10 mouse cellular contexts compared by ENCODE assay signal in the genomic region with DNA sequence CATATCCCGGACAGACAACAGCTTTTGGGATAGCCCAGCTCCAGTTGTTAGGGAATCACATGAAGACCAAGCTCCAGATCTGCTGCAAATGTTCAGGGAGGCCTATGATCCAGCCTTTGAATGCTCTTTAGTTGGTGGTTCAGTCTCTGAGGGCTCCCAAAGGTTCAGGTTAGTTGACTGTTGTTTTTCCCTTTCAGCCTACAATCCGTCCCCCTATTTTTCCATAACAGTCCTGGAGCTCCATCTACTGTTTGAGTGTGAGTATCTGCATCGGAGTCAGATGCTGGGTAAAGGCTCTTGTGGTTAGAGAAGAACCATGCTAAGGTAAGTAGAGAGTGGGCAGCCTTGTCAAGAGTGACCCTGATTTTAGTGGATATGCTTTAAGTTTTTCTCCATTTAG. TPM values are rescaled to one million over a fixed set of nuclear protein-coding genes. Genes with fewer than 3 reads are reported as not detected.
A peak's percentile ranks its signal among the peaks of the same experiment; 100 is the strongest.
DNase-seq lines count a peak whose midpoint lies in the region; ATAC-seq and TF ChIP-seq lines count a peak whose summit lies in the region.
"Had no signal": no experiment of that assay in that cellular context is flagged by ENCODE, and none has a peak within 500 bp of the region (broad histone marks: within the 10 kb centered on the region; RNA-seq: fewer than 3 reads in every experiment).

No protein-coding gene starts in this region.

- peak; percentile 53 for TF ChIP-seq CTCF in forebrain, postnatal 0 days (IDR thresholded peaks at IDR 0.05; ENCODE audit: low read depth)

- H3K36me3 ChIP-seq in forebrain, postnatal 0 days (ENCODE audit: insufficient read depth), result no peaks in the 10 kb centered on the region
- no peaks in the 10 kb centered on the region for H3K36me3 ChIP-seq in forebrain, embryonic 13.5 days (ENCODE audit: poor library complexity, severe bottlenecking)
- H3K36me3 ChIP-seq: embryonic facial prominence, embryonic 15.5 days had no signal

- no peak overlapping the region for H3K27ac ChIP-seq in forebrain, postnatal 0 days (ENCODE audit: low read depth, low read length)
- H3K27ac ChIP-seq in forebrain, embryonic 13.5 days, result no peak overlapping the region
- H3K27ac ChIP-seq: embryonic facial prominence, embryonic 15.5 days had no signal

- no peaks in the 10 kb centered on the region for H3K4me1 ChIP-seq in forebrain, postnatal 0 days (ENCODE audit: insufficient read depth)
- no peaks in the 10 kb centered on the region for H3K4me1 ChIP-seq in forebrain, embryonic 13.5 days
- H3K4me1 ChIP-seq: embryonic facial prominence, embryonic 15.5 days had no signal

- no peak overlapping the region for H3K4me3 ChIP-seq in forebrain, postnatal 0 days (ENCODE audit: low read depth, low read length)
- no peak overlapping the region for H3K4me3 ChIP-seq in forebrain, embryonic 13.5 days
- H3K4me3 ChIP-seq: embryonic facial prominence, embryonic 15.5 days; myocyte had no signal

- no peak overlapping the region for H3K4me2 ChIP-seq in forebrain, postnatal 0 days (ENCODE audit: low read depth)
- H3K4me2 ChIP-seq in forebrain, embryonic 13.5 days, result no peak overlapping the region
- H3K4me2 ChIP-seq: embryonic facial prominence, embryonic 15.5 days had no signal

- DNase-seq in forebrain, postnatal 0 days, result peak; percentile 13
- peak; percentile 14 to 38 for DNase-seq in right cerebral cortex, adult 2 months (ENCODE audit: low spot score in 2 of 2)
- DNase-seq in right cerebral cortex, postnatal 14 days, result no peak
- DNase-seq in kidney, adult 9 months, result peak; percentile 73
- peak; percentile 51 for DNase-seq in yolk sac, embryonic 10.5 days (ENCODE audit: low spot score)
- DNase-seq in ovary, postnatal 36 days (ENCODE audit: low spot score), result no peak
- no peak for DNase-seq in adrenal gland, postnatal 25 days

- no peaks in the 10 kb centered on the region for H3K9me3 ChIP-seq in forebrain, postnatal 0 days (ENCODE audit: low read length)
- H3K9me3 ChIP-seq in forebrain, embryonic 13.5 days (replicated peaks), result no peaks in the 10 kb centered on the region
- H3K9me3 ChIP-seq: embryonic facial prominence, embryonic 15.5 days had no signal

- no peaks in the 10 kb centered on the region for H3K27me3 ChIP-seq in forebrain, postnatal 0 days (ENCODE audit: insufficient read depth, low read length)
- no peaks in the 10 kb centered on the region for H3K27me3 ChIP-seq in forebrain, embryonic 13.5 days
- H3K27me3 ChIP-seq: embryonic facial prominence, embryonic 15.5 days had no signal

- peak; percentile 29; the same call in 1 of the 2 replicates for ATAC-seq in forebrain, postnatal 0 days
- no peak; the same call in 1 of the 2 replicates for ATAC-seq in forebrain, embryonic 13.5 days

- WGBS in forebrain, postnatal 0 days, result 48% methylated on average over 3 of the region's 3 CpGs
- WGBS in forebrain, embryonic 13.5 days, result 40% methylated on average over 3 of the region's 3 CpGs

- no peak overlapping the region for H3K9ac ChIP-seq in forebrain, postnatal 0 days
- no peak overlapping the region for H3K9ac ChIP-seq in forebrain, embryonic 13.5 days
- H3K9ac ChIP-seq: embryonic facial prominence, embryonic 15.5 days had no signal

RNA-seq across cellular contexts. Expression of gene Ugt2b38, which starts 12.3 kb away (rescaled TPM):
- not detected in 2 replicates for total RNA-seq in forebrain, postnatal 0 days (2014; rRNA removed)
- not detected in 2 replicates for polyA plus RNA-seq in forebrain, postnatal 0 days (2015; fragmentation: Nextera tagmentation; extraction: Ambion mirVana)
- not detected in 2 replicates for polyA plus RNA-seq in forebrain, embryonic 13.5 days (2015; fragmentation: Nextera tagmentation; extraction: Ambion mirVana)
- total RNA-seq in adrenal gland, postnatal 25 days (2021), result not detected in 2 replicates
- polyA plus RNA-seq: embryonic facial prominence, embryonic 15.5 days; myocyte had no signal

RNA-seq across cellular contexts. Expression of gene Ugt2a2, which starts 45.8 kb away (rescaled TPM):
- 0.08 TPM in 1 of 2 replicates, not detected in the other for total RNA-seq in forebrain, postnatal 0 days (2014; rRNA removed)
- not detected in 2 replicates for polyA plus RNA-seq in forebrain, postnatal 0 days (2015; fragmentation: Nextera tagmentation; extraction: Ambion mirVana)
- not detected in 2 replicates for polyA plus RNA-seq in forebrain, embryonic 13.5 days (2015; fragmentation: Nextera tagmentation; extraction: Ambion mirVana)
- total RNA-seq in adrenal gland, postnatal 25 days (2021), result not detected in 2 replicates
- polyA plus RNA-seq: myocyte had no signal

RNA-seq across cellular contexts. Expression of gene Gm43638, which starts 50.3 kb away (rescaled TPM):
- total RNA-seq in forebrain, postnatal 0 days (2014; rRNA removed), result not detected in 2 replicates
- not detected in 2 replicates for polyA plus RNA-seq in forebrain, postnatal 0 days (2015; fragmentation: Nextera tagmentation; extraction: Ambion mirVana)
- not detected in 2 replicates for polyA plus RNA-seq in forebrain, embryonic 13.5 days (2015; fragmentation: Nextera tagmentation; extraction: Ambion mirVana)
- not detected in 2 replicates for total RNA-seq in adrenal gland, postnatal 25 days (2021)
- polyA plus RNA-seq: myocyte had no signal

RNA-seq across cellular contexts. Expression of gene Ugt2a1, which starts 54.4 kb away (rescaled TPM):
- total RNA-seq in forebrain, postnatal 0 days (2014; rRNA removed), result not detected in 2 replicates
- 0.38 TPM in 1 of 2 replicates, not detected in the other for polyA plus RNA-seq in forebrain, postnatal 0 days (2015; fragmentation: Nextera tagmentation; extraction: Ambion mirVana)
- polyA plus RNA-seq in forebrain, embryonic 13.5 days (2015; fragmentation: Nextera tagmentation; extraction: Ambion mirVana), result not detected in 2 replicates
- not detected in 2 replicates for total RNA-seq in adrenal gland, postnatal 25 days (2021)
- polyA plus RNA-seq: myocyte had no signal

Comparison
In these comparisons a context has a peak if more than half of its experiments do, and no peak if none do; other contexts are left out.
1. DNase-seq: peak in forebrain, postnatal 0 days (single experiment), right cerebral cortex, adult 2 months (2 of 2), kidney, adult 9 months (single experiment) and yolk sac, embryonic 10.5 days (single experiment); none in right cerebral cortex, postnatal 14 days (single experiment), ovary, postnatal 36 days (single experiment) and adrenal gland, postnatal 25 days (single experiment).